Mouse (Mus musculus): ENCODE results near the gene Bcr.

DNA sequence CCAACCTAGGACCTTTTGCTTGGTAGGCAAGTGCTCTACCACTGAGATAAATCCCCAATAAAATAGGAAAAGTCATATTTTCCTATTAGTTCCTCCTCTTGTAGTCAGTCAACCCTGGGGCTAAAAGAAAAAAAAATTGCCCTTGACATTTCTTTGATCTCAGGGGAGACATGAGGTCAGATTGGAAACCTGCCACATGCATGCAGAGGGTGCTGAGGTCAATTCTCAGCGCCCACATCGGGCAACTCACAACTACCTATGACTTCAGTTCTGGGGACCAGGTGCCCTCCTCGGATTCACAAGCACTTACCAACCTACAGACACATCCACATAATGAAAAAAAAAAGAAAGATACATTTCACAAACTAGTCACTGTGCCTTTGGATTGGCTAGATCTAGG is 30.2 kb upstream of the Bcr start:
- TF ChIP-seq CTCF (IDR thresholded peaks at IDR 0.05; ENCODE audit: borderline replicate concordance, insufficient read depth, low read length): no peak
- TF ChIP-seq POLR2A (IDR thresholded peaks at IDR 0.05; ENCODE audit: low read depth, low read length): no peak
